Mouse (Mus musculus) cortical plate, adult 2 months (tissue): ENCODE data around the gene Cd164. TPM values are rescaled to one million over a fixed set of nuclear protein-coding genes. Genes with fewer than 3 reads are reported as not detected.

Experiments used
- H3K27ac ChIP-seq: fragments of 200-500 bp; 2 replicates; pipeline ENCODE4 v1.5.1; 2012; ENCODE audit warnings: low read length, control low read depth, inconsistent platforms; ENCODE audit not compliant: insufficient read depth
- H3K4me1 ChIP-seq: fragments of 200-500 bp; 2 replicates; pipeline ENCODE4 v1.6.1; 2011; ENCODE audit warnings: low read length; ENCODE audit not compliant: control insufficient read depth, insufficient read depth
- H3K4me3 ChIP-seq: fragments of 200-500 bp; 2 replicates; pipeline ENCODE4 v1.5.1; 2011; ENCODE audit warnings: mild to moderate bottlenecking, low read length, control low read depth; ENCODE audit not compliant: insufficient read depth
- CTCF ChIP-seq: fragments of 200-500 bp; IDR thresholded peaks from 2 replicates; pipeline ENCODE4 v1.5.1; 2011; ENCODE audit warnings: mild to moderate bottlenecking, control low read depth, low read length; ENCODE audit not compliant: insufficient read depth; ENCODE audit errors: extremely low read depth
- POLR2A ChIP-seq: fragments of 200-500 bp; IDR thresholded peaks from 2 replicates; pipeline ENCODE4 v1.6.1; 2011; ENCODE audit warnings: mild to moderate bottlenecking, low read length, control low read depth; ENCODE audit not compliant: insufficient read depth; ENCODE audit errors: extremely low read depth
- polyA plus RNA-seq: library from polyadenylated mRNA; depleted of rRNA; stranded (reverse); fragments of >200 nt; gene quantifications from 2 replicates; pipeline ENCODE4 v1.2.3, GENCODE M21; 2012

Gene Cd164
- polyA plus RNA-seq, 1 experiment: 59.3 TPM

- peaks cover 3% of the 10 kb centered on the region; the same call in 1 of the 2 replicates for H3K4me1 ChIP-seq
- H3K4me3 ChIP-seq: peak overlapping the region; percentile 45
- peak overlapping the region; percentile 62 for H3K27ac ChIP-seq
- no peak for TF ChIP-seq CTCF
- 0 out of 2 replicates have a peak, but pooled peaks have one; percentile 22 for TF ChIP-seq POLR2A
Measured at GRCm38 (mm10) chr10:41477278-41478181, 41.7 kb upstream of the Cd164 start.

DNA sequence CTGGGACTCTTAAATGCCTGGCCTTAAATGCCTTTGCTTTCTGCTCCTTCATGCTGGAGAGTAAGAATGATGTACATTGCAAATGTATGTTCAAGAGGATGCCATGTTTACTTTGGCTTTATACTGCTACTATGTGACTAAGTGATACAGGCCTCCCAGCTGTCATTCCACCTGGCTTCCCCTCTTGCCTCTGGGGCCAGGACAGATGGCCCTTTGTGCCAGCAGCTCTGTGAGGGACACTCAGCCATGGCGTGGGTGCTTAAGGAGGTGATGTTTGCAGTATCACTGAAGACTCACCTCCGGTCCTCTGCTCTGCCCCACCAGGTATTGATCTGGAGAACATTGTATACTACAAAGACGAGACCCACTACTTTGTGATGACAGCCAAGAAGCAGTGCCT lies 39.3 kb upstream of the Cd164 start:
- H3K4me3 ChIP-seq: no peak overlapping the region
- H3K4me1 ChIP-seq: peaks cover 3% of the 10 kb centered on the region; the same call in 1 of the 2 replicates
- TF ChIP-seq POLR2A (no peak), CTCF (no peak)
- no peak overlapping the region for H3K27ac ChIP-seq

GRCm38 (mm10) chr10:41480938-41481880 lies 38.0 kb upstream of the Cd164 start:
- Histone ChIP-seq H3K4me1 (peaks cover 3% of the 10 kb centered on the region; the same call in 1 of the 2 replicates), H3K4me3 (no peak overlapping the region), H3K27ac (no peak overlapping the region)
- TF ChIP-seq POLR2A (no peak), CTCF (no peak)

- no peaks in the 10 kb centered on the region for H3K4me1 ChIP-seq
- no peak overlapping the region for H3K27ac ChIP-seq
Measured at GRCm38 (mm10) chr10:41482446-41482845, 36.8 kb upstream of the Cd164 start.

DNA sequence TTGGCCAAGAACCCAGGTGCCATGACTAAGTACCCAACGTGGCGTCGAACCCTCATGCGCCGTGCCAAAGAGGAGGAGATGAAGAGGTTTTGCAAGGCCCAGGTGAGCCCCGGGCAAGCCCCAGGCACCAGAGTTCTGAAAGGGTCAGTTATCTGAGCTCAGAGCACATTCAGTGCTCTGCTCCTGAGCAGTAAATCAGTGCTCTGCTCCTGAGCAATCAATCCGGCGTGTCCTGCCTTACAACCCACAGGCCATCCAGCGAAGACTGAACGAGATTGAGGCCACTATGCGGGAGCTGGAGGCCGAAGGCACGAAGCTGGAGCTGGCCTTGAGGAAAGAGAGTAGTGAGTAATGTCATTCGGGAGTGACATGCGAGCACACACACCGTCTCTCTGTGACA lies 33.4 kb upstream of the Cd164 start:
- no peak overlapping the region for H3K4me3 ChIP-seq
- TF ChIP-seq POLR2A: no peak
- no peak for TF ChIP-seq CTCF
- no peak overlapping the region for H3K27ac ChIP-seq
- no peaks in the 10 kb centered on the region for H3K4me1 ChIP-seq

More at GRCm38 (mm10) chr10:41482446-41482845, 36.8 kb upstream of the Cd164 start:
- no peak for TF ChIP-seq CTCF
- no peak for TF ChIP-seq POLR2A
- H3K4me3 ChIP-seq: no peak overlapping the region

GRCm38 (mm10) chr10:41486506-41487170 lies 32.6 kb upstream of the Cd164 start:
- Histone ChIP-seq H3K4me3 (no peak overlapping the region), H3K27ac (no peak overlapping the region), H3K4me1 (no peaks in the 10 kb centered on the region)
- TF ChIP-seq CTCF (no peak), POLR2A (no peak)

- TF ChIP-seq POLR2A (no peak), CTCF (no peak)
- H3K4me1 ChIP-seq: no peaks in the 10 kb centered on the region
- peak overlapping the region; percentile 88; the same call in 1 of the 2 replicates for H3K4me3 ChIP-seq
- no peak overlapping the region for H3K27ac ChIP-seq
Measured at GRCm38 (mm10) chr10:41488877-41489276, 30.3 kb upstream of the Cd164 start.

DNA sequence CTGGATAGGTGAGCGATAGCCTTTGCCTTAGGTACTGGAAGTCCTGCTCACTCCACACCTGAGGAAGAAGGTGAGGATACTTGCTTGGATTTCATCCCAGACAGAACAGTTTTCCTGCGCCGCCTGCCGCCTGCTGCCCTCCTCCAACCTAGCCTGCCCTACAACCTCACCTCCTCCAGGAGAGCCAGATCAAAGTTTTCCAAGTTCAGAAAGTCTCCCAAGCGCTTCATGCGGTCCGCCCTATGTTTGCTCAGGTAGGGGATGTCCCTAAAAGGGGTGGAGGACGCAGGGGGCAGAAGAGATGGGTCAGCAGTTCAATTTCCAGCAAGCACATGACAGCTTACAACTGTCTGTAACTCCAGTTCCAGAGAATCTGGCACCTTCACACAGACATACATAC lies 29.9 kb upstream of the Cd164 start:
- Histone ChIP-seq H3K4me1 (no peaks in the 10 kb centered on the region), H3K4me3 (peak overlapping the region; percentile 88; the same call in 1 of the 2 replicates), H3K27ac (no peak overlapping the region)
- TF ChIP-seq POLR2A (no peak), CTCF (no peak)
